Mouse (Mus musculus): ENCODE results near the gene Rmnd5a.

Rmnd5a gene

DNA sequence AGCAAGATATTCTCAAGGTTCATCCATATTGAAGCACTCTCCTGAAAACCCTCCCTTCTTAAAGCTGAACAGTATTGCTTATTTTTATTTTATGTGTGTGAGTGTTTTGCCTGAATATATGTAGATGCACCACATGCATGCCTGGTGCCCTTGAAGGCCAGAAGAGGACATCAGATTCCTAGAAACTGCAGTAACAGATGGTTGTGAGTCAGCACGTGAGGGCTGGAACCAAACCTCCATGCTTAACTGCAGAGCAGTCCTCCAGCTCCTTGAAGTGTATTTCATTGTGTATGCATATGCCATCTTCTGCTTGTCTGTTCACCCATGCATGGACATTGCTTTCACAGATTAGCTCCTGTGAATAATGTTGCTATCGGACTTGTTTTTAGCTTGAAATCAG is 76.4 kb downstream of the Rmnd5a start:
- DNase-seq: no peak

DNA sequence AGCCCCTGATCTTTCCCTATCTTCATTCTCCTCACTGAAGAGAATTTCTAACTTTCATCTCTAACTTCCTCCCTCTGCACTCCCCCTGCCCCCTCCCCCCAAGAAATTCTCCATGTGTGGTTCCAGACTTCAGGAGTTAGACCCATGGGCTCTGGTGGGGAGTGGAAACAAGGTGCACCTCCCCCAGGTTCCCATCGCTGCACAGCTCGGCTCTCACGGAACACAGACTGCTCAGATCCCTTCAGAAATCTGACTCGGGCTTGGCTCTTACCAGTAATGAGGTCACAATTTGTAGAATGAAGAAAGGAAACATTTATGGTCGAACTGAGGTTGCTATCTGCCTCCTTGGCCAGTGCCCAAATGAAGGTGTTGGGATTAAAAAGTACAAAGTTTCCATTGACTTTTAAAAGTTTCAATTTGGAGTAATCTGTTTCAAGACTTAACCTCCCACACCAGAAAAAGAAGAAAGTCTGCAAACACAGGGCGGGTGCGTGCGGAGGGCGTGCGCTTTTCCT is 79.2 kb downstream of the Rmnd5a start:
- no peak for DNase-seq

DNA sequence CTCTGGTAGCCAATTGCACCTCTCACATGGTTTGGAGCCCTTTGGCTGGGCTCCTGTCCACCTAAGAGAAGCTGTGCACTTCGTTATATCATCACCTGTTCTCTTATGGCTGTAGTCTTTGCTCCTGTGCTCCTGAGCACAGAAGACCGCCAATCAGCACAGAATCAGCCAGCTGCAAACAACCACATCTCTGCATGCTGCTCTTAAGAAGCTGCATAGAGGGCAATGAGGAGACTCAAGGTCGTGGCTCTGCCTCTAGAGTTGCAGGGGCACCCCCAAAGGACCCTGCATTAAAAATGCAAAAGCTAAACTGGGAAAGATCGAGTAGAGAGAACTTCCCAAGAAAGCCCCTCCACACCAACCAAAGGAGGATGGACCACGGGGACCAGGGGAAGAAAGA is 79.7 kb downstream of the Rmnd5a start:
- DNase-seq: no peak

DNA sequence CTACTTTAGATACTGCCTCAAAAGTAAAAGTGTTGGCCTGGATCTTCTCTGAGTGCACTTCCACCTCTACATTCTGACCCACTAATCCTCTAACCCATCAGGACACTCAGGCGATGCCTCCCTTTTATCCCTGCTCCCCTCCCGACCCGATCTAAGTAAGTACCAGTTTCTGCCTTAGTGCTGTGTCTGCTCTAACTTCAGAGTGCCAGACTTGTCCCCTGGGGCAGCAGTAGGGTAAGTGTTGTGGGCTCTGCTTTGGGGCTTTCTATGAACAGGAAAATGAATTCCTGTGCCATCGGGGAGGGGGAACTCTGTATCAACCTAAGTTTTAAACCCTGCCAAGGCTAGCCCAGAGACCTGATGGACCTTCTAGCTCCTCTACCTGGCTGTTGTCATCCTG is 80.2 kb downstream of the Rmnd5a start:
- no peak for DNase-seq

DNA sequence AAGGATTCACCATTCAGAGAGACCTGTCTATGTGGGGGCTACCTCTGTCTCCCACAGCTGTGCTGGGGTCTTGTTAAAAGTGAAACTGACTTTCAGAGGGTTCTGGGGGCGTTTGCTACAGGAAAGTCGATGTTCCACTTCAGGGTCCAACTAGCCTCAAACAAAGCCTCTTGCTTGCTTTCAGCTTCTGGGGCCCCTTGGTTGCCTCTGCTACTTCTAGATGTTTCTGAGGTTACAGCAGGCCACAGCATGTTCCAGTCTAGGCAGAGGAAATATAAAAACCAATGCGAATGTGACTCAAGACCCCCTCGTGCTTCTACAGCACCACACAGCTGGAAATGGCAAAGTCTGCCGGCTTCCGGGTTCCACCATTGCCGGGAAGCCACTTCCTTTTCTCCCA is 82.9 kb downstream of the Rmnd5a start:
- no peak for DNase-seq

GRCm38 (mm10) chr6:71353722-71354121 is 86.7 kb downstream of the Rmnd5a start:
- no peak for DNase-seq

DNA sequence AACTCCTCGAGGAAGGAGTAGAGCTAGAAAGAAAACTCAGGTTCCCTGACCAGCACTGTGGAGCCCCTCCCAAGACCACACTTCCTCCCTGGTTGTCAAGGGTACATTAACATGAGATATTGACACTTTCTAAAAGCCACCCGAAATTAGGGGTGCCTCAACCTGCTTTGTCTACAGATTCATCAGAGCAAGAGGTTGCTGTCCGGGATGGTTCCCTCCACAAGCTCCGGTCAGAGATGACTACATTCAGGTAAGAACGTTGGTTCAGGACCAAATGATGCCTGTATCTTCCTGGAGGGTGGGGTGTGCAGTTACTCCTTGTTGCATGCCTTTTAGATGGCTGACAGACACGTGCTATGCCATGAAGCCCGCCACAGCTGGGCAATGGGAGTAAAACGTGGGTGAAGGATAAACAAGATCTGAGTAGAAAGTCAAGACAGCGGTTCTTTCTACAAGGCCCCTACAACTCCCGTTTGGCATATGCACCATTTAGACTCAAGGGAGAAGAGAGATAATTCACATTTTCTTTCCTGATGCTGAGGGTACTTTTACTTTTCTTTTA is 87.5 kb downstream of the Rmnd5a start:
- DNase-seq: no peak

DNA sequence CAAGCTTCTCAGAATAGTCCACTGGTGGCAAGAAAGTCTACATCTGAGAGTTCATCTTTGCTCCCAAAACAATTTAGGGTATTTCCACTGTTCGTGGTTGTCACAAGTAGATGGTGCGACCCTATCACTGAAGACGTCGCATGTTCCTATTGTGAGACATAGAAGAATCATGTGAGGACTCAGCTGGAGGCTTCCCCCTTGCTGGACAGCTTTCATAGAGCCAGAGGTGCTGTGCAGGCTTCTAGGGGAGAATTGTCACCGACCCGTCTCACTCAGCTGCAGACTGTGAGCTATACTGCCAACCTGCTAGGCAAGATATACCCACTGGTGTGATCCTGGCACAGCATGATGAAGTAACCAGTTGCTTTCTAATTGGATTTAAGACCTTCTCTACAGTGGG is 88.2 kb downstream of the Rmnd5a start:
- DNase-seq: no peak

GRCm38 (mm10) chr6:71351201-71351600 is 89.2 kb downstream of the Rmnd5a start:
- DNase-seq: no peak

- DNase-seq: no peak
Observed at GRCm38 (mm10) chr6:71348006-71348405, 92.4 kb downstream of the Rmnd5a start.

- no peak for DNase-seq
Observed at GRCm38 (mm10) chr6:71341179-71341578, 99.3 kb downstream of the Rmnd5a start.

DNA sequence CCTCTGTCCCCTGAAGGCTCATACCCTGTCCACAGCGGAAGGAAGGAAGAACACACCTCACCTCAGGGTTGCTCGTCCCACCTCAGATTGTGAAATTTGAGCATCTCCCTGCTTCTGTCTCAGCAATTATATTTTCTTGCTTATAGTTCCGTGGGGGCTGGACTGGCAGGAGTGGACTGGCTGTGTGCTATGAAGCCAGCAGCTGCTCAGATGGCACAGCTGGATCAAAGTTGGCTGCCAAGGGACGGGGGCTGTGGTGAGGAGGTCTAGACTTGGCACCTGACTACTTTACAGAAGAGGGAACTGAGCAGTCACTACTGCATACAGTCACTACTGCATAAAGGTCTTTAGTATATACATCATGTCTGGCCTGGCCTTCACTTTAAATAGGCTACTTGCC is 101.1 kb downstream of the Rmnd5a start:
- DNase-seq: no peak

DNA sequence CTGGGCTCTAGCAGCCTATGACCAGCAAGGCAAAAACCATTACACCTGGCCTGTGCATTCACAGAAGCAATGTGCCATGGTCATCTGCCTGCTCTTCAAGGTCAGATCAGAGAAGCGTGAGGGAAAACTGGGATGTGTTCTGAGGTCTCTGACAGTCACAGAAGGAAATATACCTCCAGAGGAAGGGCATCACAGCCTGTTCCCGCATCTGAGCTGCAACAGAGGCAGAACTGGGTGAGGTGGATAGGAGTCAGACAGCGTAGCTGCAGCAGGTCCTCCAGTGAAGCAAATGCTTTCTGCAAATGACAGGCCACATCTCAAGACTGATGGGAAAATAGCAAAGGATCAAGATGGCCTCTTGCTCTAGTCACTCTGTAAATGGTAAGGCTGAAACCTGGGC is 101.5 kb downstream of the Rmnd5a start:
- no peak for DNase-seq

All from cerebellum, adult 11-12 months (tissue).